Mouse (Mus musculus) cortical plate, adult 2 months (tissue): ENCODE results near the gene Filip1l.

Source experiments
- CTCF ChIP-seq: fragments of 200-500 bp; IDR thresholded peaks from 2 replicates; pipeline ENCODE4 v1.5.1; 2011; ENCODE audit warnings: mild to moderate bottlenecking, control low read depth, low read length; ENCODE audit not compliant: insufficient read depth; ENCODE audit errors: extremely low read depth
- POLR2A ChIP-seq: fragments of 200-500 bp; IDR thresholded peaks from 2 replicates; pipeline ENCODE4 v1.6.1; 2011; ENCODE audit warnings: mild to moderate bottlenecking, low read length, control low read depth; ENCODE audit not compliant: insufficient read depth; ENCODE audit errors: extremely low read depth

DNA sequence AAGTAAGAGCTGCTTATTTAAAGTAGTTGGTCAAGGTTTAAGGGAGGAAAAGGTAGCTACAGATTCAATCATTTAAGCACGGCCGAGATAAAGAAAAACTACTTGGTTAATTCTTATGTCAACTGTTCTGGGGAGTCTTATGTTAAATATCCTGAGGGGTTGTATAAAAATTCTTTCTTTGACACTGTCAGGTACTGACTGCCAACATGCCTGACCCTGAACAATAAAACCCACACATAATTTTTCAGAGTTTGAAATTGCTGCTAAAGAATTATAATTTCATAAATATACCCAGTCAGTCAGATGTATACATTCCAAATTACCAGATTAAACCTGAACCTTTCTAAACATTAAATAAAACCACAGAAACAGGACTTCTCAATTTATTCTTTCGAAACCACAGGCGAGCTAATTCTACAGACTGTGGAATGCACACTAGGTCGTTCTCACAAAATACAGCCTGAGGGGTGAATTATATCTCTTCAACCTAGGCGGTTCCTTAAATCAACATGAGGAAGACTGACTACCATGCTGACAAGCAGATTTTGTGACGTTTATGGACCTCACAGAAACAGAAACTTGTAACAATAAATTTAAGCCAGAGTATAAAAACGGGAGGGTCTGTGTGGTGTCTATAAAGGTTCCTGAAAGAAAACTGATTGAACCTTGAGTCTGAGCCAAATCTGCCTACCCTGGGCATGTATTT is 30.5 kb downstream of the Filip1l start:
- no peak for TF ChIP-seq CTCF
- TF ChIP-seq POLR2A, result no peak
